Mouse (Mus musculus) 3134 (cell line): Measurements from ENCODE around the gene Pcp4l1.

ENCODE experiments used
- DNase-seq: peaks from one replicate; pipeline ENCODE4 v3.0.0-alpha.2; 2011; ENCODE audit warnings: low spot score; ENCODE audit not compliant: insufficient read length; ENCODE audit errors: extremely low read depth

Gene Pcp4l1

GRCm38 (mm10) chr1:171222238-171223155 is 26.4 kb upstream of the Pcp4l1 start, which contains the start of gene Tomm40l:
Gene Tomm40l (minus strand): TSS chr1:171222514.
- DNase-seq, result peak; percentile 93

- DNase-seq, result peak; percentile 30
Measured at GRCm38 (mm10) chr1:171221281-171222193, 25.5 kb upstream of the Pcp4l1 start.

- peak; percentile 64 for DNase-seq
Measured at GRCm38 (mm10) chr1:171220871-171221270, 24.8 kb upstream of the Pcp4l1 start.

GRCm38 (mm10) chr1:171216241-171216955 is 20.3 kb upstream of the Pcp4l1 start:
- no peak for DNase-seq

- no peak for DNase-seq
Measured at GRCm38 (mm10) chr1:171213801-171214496, 17.9 kb upstream of the Pcp4l1 start, which contains the start of gene Nr1i3. Gene Nr1i3 (plus strand): TSS chr1:171213970.

- no peak for DNase-seq
Measured at GRCm38 (mm10) chr1:171212854-171213253, 16.8 kb upstream of the Pcp4l1 start.

GRCm38 (mm10) chr1:171209409-171209808 is 13.3 kb upstream of the Pcp4l1 start:
- no peak for DNase-seq

- DNase-seq, result no peak
Measured at GRCm38 (mm10) chr1:171205704-171206493, 9.8 kb upstream of the Pcp4l1 start.

GRCm38 (mm10) chr1:171204249-171204644 is 8.2 kb upstream of the Pcp4l1 start:
- no peak for DNase-seq

- DNase-seq, result no peak
Measured at GRCm38 (mm10) chr1:171203471-171204248, 7.6 kb upstream of the Pcp4l1 start.

- no peak for DNase-seq
Measured at GRCm38 (mm10) chr1:171200769-171201168, 4.7 kb upstream of the Pcp4l1 start.

GRCm38 (mm10) chr1:171199532-171199931 is 3.5 kb upstream of the Pcp4l1 start:
- DNase-seq, result no peak

GRCm38 (mm10) chr1:171195046-171195822 is 834 bp downstream of the Pcp4l1 start:
- no peak for DNase-seq

GRCm38 (mm10) chr1:171193911-171194830 is 1.9 kb downstream of the Pcp4l1 start:
- no peak for DNase-seq

- DNase-seq, result no peak
Measured at GRCm38 (mm10) chr1:171193093-171193840, 2.8 kb downstream of the Pcp4l1 start.

GRCm38 (mm10) chr1:171192283-171192682 is 3.8 kb downstream of the Pcp4l1 start:
- no peak for DNase-seq
